Mouse (Mus musculus) intestine, embryonic 16.5 days (tissue): ENCODE results near the gene Dnajc5. TPM values are rescaled to one million over a fixed set of nuclear protein-coding genes. Genes with fewer than 3 reads are reported as not detected.
A peak's percentile ranks its signal among the peaks of the same experiment; 100 is the strongest.

Source experiments
- ATAC-seq: fragments of 200-750 bp; cut with Nextera tagmentation; 2 replicates; pipeline ENCODE4 v1.8.0; 2017; ENCODE audit warnings: moderate TSS enrichment, moderate library complexity
- H3K27ac ChIP-seq: fragments of 300-500 bp; sonication (generic); 2 replicates; pipeline ENCODE4 v1.5.1; 2014; ENCODE audit warnings: mild to moderate bottlenecking, low read length
- H3K27me3 ChIP-seq: fragments of 300-500 bp; sonication (generic); replicated peaks from 2 replicates; pipeline ENCODE4 v1.6.1; 2014; ENCODE audit warnings: low read length, control low read depth, mixed read lengths; ENCODE audit not compliant: control insufficient read depth, insufficient read depth
- H3K36me3 ChIP-seq: fragments of 300-500 bp; sonication (generic); 2 replicates; pipeline ENCODE4 v1.6.1; 2014; ENCODE audit warnings: low read length, control low read depth; ENCODE audit not compliant: control insufficient read depth, insufficient read depth
- H3K4me1 ChIP-seq: fragments of 300-500 bp; sonication (generic); 2 replicates; pipeline ENCODE4 v1.6.1; 2014; ENCODE audit warnings: low read length, control low read depth, mixed read lengths; ENCODE audit not compliant: control insufficient read depth, insufficient read depth
- H3K4me2 ChIP-seq: fragments of 300-500 bp; sonication (generic); 2 replicates; pipeline ENCODE4 v1.6.1; 2014; ENCODE audit warnings: low read depth, low read length, control low read depth
- H3K4me3 ChIP-seq: fragments of 300-500 bp; sonication (generic); 2 replicates; pipeline ENCODE4 v1.5.1; 2014; ENCODE audit warnings: mild to moderate bottlenecking, low read length
- H3K9ac ChIP-seq: fragments of 300-500 bp; sonication (generic); 2 replicates; pipeline ENCODE4 v1.6.1; 2014; ENCODE audit warnings: low read depth, low read length
- H3K9me3 ChIP-seq: fragments of 300-500 bp; sonication (generic); 2 replicates; pipeline ENCODE4 v1.6.1; 2016; ENCODE audit warnings: low read length, control low read depth; ENCODE audit not compliant: control insufficient read depth
- WGBS: fragments of 180-500 bp; shearing (Covaris S2); extraction: QIAGEN DNeasy Blood & Tissue Kit; methylation state at CpG from one replicate; pipeline ENCODE4 v1.1.7; 2014; 5-methylcytosine and 5-hydroxymethylcytosine counted together
- polyA plus RNA-seq: library from polyadenylated mRNA; unstranded; fragments of >200 nt; fragmentation: Nextera tagmentation; extraction: Ambion mirVana; gene quantifications from 2 replicates; pipeline ENCODE4 v1.2.1, GENCODE M21; 2015

The Dnajc5 gene
- polyA plus RNA-seq, 1 experiment from 2014 or later, result 74.1 TPM

- 64% methylated on average over 4 of the region's 4 CpGs for WGBS
- Histone ChIP-seq H3K4me2 (no peak overlapping the region), H3K4me3 (no peak overlapping the region)
These were observed 21.6 kb upstream of the Dnajc5 start for GRCm38 (mm10) chr2:181498644-181499043.

GRCm38 (mm10) chr2:181509191-181509590, 11.1 kb upstream of the Dnajc5 start:
- Histone ChIP-seq H3K4me1 (no peaks in the 10 kb centered on the region), H3K9me3 (no peaks in the 10 kb centered on the region), H3K36me3 (peaks cover 7% of the 10 kb centered on the region; the same call in 1 of the 2 replicates), H3K9ac (no peak overlapping the region), H3K4me2 (no peak overlapping the region), H3K27ac (no peak overlapping the region), H3K4me3 (no peak overlapping the region), H3K27me3 (no peaks in the 10 kb centered on the region)
- WGBS, result 90% methylated on average over 2 of the region's 2 CpGs
- ATAC-seq, result no peak

More at GRCm38 (mm10) chr2:181498644-181499043, 21.6 kb upstream of the Dnajc5 start:
- H3K27me3 ChIP-seq, result no peaks in the 10 kb centered on the region
- no peak for ATAC-seq
- H3K9ac ChIP-seq, result no peak overlapping the region
- no peaks in the 10 kb centered on the region for H3K9me3 ChIP-seq
- H3K36me3 ChIP-seq, result no peaks in the 10 kb centered on the region
- H3K4me1 ChIP-seq, result peaks cover 9% of the 10 kb centered on the region; the same call in 1 of the 2 replicates
- H3K27ac ChIP-seq, result no peak overlapping the region

GRCm38 (mm10) chr2:181511231-181511630, 9.1 kb upstream of the Dnajc5 start:
- peaks cover 17% of the 10 kb centered on the region for H3K36me3 ChIP-seq
- ATAC-seq, result no peak
- no peaks in the 10 kb centered on the region for H3K9me3 ChIP-seq
- H3K27ac ChIP-seq, result no peak overlapping the region
- no peak overlapping the region for H3K4me2 ChIP-seq
- H3K4me3 ChIP-seq, result no peak overlapping the region
- no peak overlapping the region for H3K9ac ChIP-seq
- H3K27me3 ChIP-seq, result no peaks in the 10 kb centered on the region
- H3K4me1 ChIP-seq, result no peaks in the 10 kb centered on the region
- 94% methylated on average over 8 of the region's 8 CpGs for WGBS

GRCm38 (mm10) chr2:181519201-181519600, 1.1 kb upstream of the Dnajc5 start:
- Histone ChIP-seq H3K27me3 (no peaks in the 10 kb centered on the region), H3K4me1 (peaks cover 17% of the 10 kb centered on the region), H3K9me3 (no peaks in the 10 kb centered on the region), H3K9ac (peak overlapping the region; percentile 96), H3K4me2 (peak overlapping the region; percentile 62), H3K4me3 (peak overlapping the region; percentile 92), H3K36me3 (peaks cover 12% of the 10 kb centered on the region; the same call in 1 of the 2 replicates), H3K27ac (peak overlapping the region; percentile 99)
- 67% methylated on average over 3 of the region's 3 CpGs for WGBS
- ATAC-seq, result no peak

GRCm38 (mm10) chr2:181520936-181521227, 597 bp downstream of the Dnajc5 start:
- no peak for ATAC-seq
- H3K4me2 ChIP-seq, result peak overlapping the region; percentile 70
- H3K27me3 ChIP-seq, result no peaks in the 10 kb centered on the region
- H3K4me3 ChIP-seq, result peak overlapping the region; percentile 92
- WGBS, result under 1% methylated on average over 17 of the region's 17 CpGs
- peaks cover 22% of the 10 kb centered on the region for H3K4me1 ChIP-seq
- H3K9ac ChIP-seq, result peak overlapping the region; percentile 96
- peak overlapping the region; percentile 99 for H3K27ac ChIP-seq
- H3K36me3 ChIP-seq, result 0 out of 2 replicates have a peak, but pooled peaks cover 5% of the 10 kb centered on the region
- H3K9me3 ChIP-seq, result no peaks in the 10 kb centered on the region

- Histone ChIP-seq H3K27ac (no peak overlapping the region), H3K36me3 (no peaks in the 10 kb centered on the region), H3K27me3 (no peaks in the 10 kb centered on the region), H3K9me3 (no peaks in the 10 kb centered on the region), H3K4me3 (peak overlapping the region; percentile 92), H3K4me2 (peak overlapping the region; percentile 70), H3K9ac (peak overlapping the region; percentile 96), H3K4me1 (peaks cover 22% of the 10 kb centered on the region)
- WGBS, result 40% methylated on average over 10 of the region's 10 CpGs
- no peak for ATAC-seq
These were observed 1.2 kb downstream of the Dnajc5 start for GRCm38 (mm10) chr2:181521491-181521890.

GRCm38 (mm10) chr2:181522811-181523210, 2.5 kb downstream of the Dnajc5 start:
- Histone ChIP-seq H3K9ac (no peak overlapping the region), H3K36me3 (0 out of 2 replicates have a peak, but pooled peaks cover 2% of the 10 kb centered on the region), H3K4me2 (no peak overlapping the region), H3K27me3 (no peaks in the 10 kb centered on the region), H3K4me1 (peaks cover 22% of the 10 kb centered on the region), H3K27ac (no peak overlapping the region), H3K9me3 (no peaks in the 10 kb centered on the region), H3K4me3 (no peak overlapping the region)
- ATAC-seq, result no peak
- 72% methylated on average over 5 of the region's 5 CpGs for WGBS

GRCm38 (mm10) chr2:181525526-181525925, 5.2 kb downstream of the Dnajc5 start:
- H3K27me3 ChIP-seq, result no peaks in the 10 kb centered on the region
- H3K4me3 ChIP-seq, result no peak overlapping the region; the same call in 1 of the 2 replicates
- H3K4me2 ChIP-seq, result no peak overlapping the region; the same call in 1 of the 2 replicates
- WGBS, result 58% methylated on average over 5 of the region's 5 CpGs
- peaks cover 11% of the 10 kb centered on the region; the same call in 1 of the 2 replicates for H3K36me3 ChIP-seq
- peak overlapping the region; percentile 84 for H3K27ac ChIP-seq
- ATAC-seq, result peak; percentile 88
- no peaks in the 10 kb centered on the region for H3K9me3 ChIP-seq
- no peak overlapping the region for H3K9ac ChIP-seq
- peaks cover 20% of the 10 kb centered on the region for H3K4me1 ChIP-seq

- H3K9me3 ChIP-seq, result no peaks in the 10 kb centered on the region
- peaks cover 14% of the 10 kb centered on the region; the same call in 1 of the 2 replicates for H3K36me3 ChIP-seq
- H3K27me3 ChIP-seq, result no peaks in the 10 kb centered on the region
- no peak overlapping the region for H3K9ac ChIP-seq
- peaks cover 6% of the 10 kb centered on the region for H3K4me1 ChIP-seq
- H3K4me3 ChIP-seq, result no peak overlapping the region
- no peak overlapping the region for H3K4me2 ChIP-seq
- H3K27ac ChIP-seq, result no peak overlapping the region
- no peak for ATAC-seq
- 82% methylated on average over 1 of the region's 1 CpGs for WGBS
These were observed 8.8 kb downstream of the Dnajc5 start for GRCm38 (mm10) chr2:181529076-181529475.

GRCm38 (mm10) chr2:181532589-181532988, 12.3 kb downstream of the Dnajc5 start:
- no peak for ATAC-seq
- no peaks in the 10 kb centered on the region for H3K9me3 ChIP-seq
- no peak overlapping the region for H3K4me2 ChIP-seq
- peaks cover 14% of the 10 kb centered on the region; the same call in 1 of the 2 replicates for H3K36me3 ChIP-seq
- no peak overlapping the region for H3K27ac ChIP-seq
- H3K4me3 ChIP-seq, result no peak overlapping the region
- H3K9ac ChIP-seq, result no peak overlapping the region
- 91% methylated on average over 3 of the region's 3 CpGs for WGBS
- 0 out of 2 replicates have a peak, but pooled peaks cover 2% of the 10 kb centered on the region for H3K4me1 ChIP-seq
- no peaks in the 10 kb centered on the region for H3K27me3 ChIP-seq
